Mouse (Mus musculus) myocyte (in vitro differentiated cells): ENCODE data around the gene AI837181. TPM values are rescaled to one million over a fixed set of nuclear protein-coding genes. Genes with fewer than 3 reads are reported as not detected.
A peak's percentile ranks its signal among the peaks of the same experiment; 100 is the strongest.

Experiments used
- H3K27me3 ChIP-seq: one replicate; pipeline ENCODE4 v1.6.1; 2011; ENCODE audit not compliant: control insufficient read depth, insufficient read depth, insufficient read length
- H3K36me3 ChIP-seq: one replicate; pipeline ENCODE4 v1.6.1; 2011; ENCODE audit not compliant: control insufficient read depth, insufficient read depth
- H3K4me2 ChIP-seq: one replicate; pipeline ENCODE4 v1.6.1; 2011; ENCODE audit warnings: low read depth, control low read depth
- H3K4me3 ChIP-seq: one replicate; pipeline ENCODE4 v1.5.1; 2011; ENCODE audit warnings: mild to moderate bottlenecking, control low read depth, moderate library complexity
- H3K79me2 ChIP-seq: one replicate; pipeline ENCODE4 v1.6.1; 2011; ENCODE audit not compliant: control insufficient read depth, insufficient read depth
- H3ac ChIP-seq: one replicate; pipeline ENCODE4 v1.6.1; 2011; ENCODE audit not compliant: control insufficient read depth, insufficient read length
- CEBPB ChIP-seq: IDR thresholded peaks from 2 replicates; pipeline ENCODE4 v1.6.1; 2011; ENCODE audit warnings: mild to moderate bottlenecking, moderate library complexity; ENCODE audit not compliant: poor library complexity, insufficient read depth, severe bottlenecking
- E2F4 ChIP-seq: IDR thresholded peaks from one replicate; pipeline ENCODE4 v1.6.1; 2011; ENCODE audit warnings: mild to moderate bottlenecking, control low read depth, moderate library complexity; ENCODE audit not compliant: insufficient read depth
- MAX ChIP-seq: IDR thresholded peaks from one replicate; pipeline ENCODE4 v1.6.1; 2011; ENCODE audit warnings: low read depth, mild to moderate bottlenecking, control low read depth
- MYOD1 ChIP-seq, 3 experiments: IDR thresholded peaks; one replicate each; pipeline ENCODE4 v1.6.1; 2011; ENCODE audit warnings: control low read depth in 2 of 3, low read depth in 2 of 3, mild to moderate bottlenecking in 2 of 3, moderate library complexity in 1 of 3; ENCODE audit not compliant: insufficient read length in 2 of 3, control insufficient read depth in 1 of 3
- MYOG ChIP-seq, 3 experiments: IDR thresholded peaks; one replicate each; pipeline ENCODE4 v1.6.1; 2011; ENCODE audit warnings: control low read depth in 2 of 3, low read depth in 2 of 3, mild to moderate bottlenecking in 2 of 3; ENCODE audit not compliant: insufficient read length in 2 of 3, control insufficient read depth in 1 of 3, insufficient read depth in 1 of 3
- POLR2A ChIP-seq: IDR thresholded peaks from one replicate; pipeline ENCODE4 v1.6.1; 2011; ENCODE audit warnings: low read depth, mild to moderate bottlenecking, control low read depth, moderate library complexity; ENCODE audit not compliant: insufficient read length
- POLR2AphosphoS2 ChIP-seq: IDR thresholded peaks from one replicate; pipeline ENCODE4 v1.6.1; 2011; ENCODE audit warnings: low read depth, control low read depth; ENCODE audit not compliant: insufficient read length
- REST ChIP-seq: IDR thresholded peaks from one replicate; pipeline ENCODE4 v1.6.1; 2011; ENCODE audit warnings: mild to moderate bottlenecking, control low read depth, moderate library complexity; ENCODE audit not compliant: insufficient read depth, insufficient read length
- SRF ChIP-seq: IDR thresholded peaks from one replicate; pipeline ENCODE4 v1.6.1; 2011; ENCODE audit warnings: low read depth; ENCODE audit not compliant: control insufficient read depth, insufficient read length
- TCF12 ChIP-seq: IDR thresholded peaks from one replicate; pipeline ENCODE4 v1.6.1; 2011; ENCODE audit warnings: mild to moderate bottlenecking, control low read depth; ENCODE audit not compliant: poor library complexity, insufficient read depth, severe bottlenecking
- TCF3 ChIP-seq: IDR thresholded peaks from one replicate; pipeline ENCODE4 v1.6.1; 2011; ENCODE audit warnings: low read depth, control low read depth; ENCODE audit not compliant: insufficient read length
- USF1 ChIP-seq: IDR thresholded peaks from one replicate; pipeline ENCODE4 v1.6.1; 2011; ENCODE audit warnings: low read depth, mild to moderate bottlenecking, control low read depth, moderate library complexity
- polyA plus RNA-seq: library from polyadenylated mRNA; unstranded; fragments of >200 nt; fragmentation: generic; extraction: Trizol; gene quantifications from one replicate; pipeline ENCODE4 v1.2.1, GENCODE M21; 2012; ENCODE audit warnings: missing spikeins

The AI837181 gene
- polyA plus RNA-seq, 1 experiment = 69.9 TPM

GRCm38 (mm10) chr19:5409068-5409467, 15.9 kb upstream of the AI837181 start:
- Histone ChIP-seq H3ac (no peak overlapping the region), H3K4me3 (no peak overlapping the region), H3K27me3 (no peaks in the 10 kb centered on the region), H3K4me2 (no peak overlapping the region), H3K36me3 (no peaks in the 10 kb centered on the region), H3K79me2 (no peaks in the 10 kb centered on the region)
- TF ChIP-seq TCF3 (no peak), MAX (no peak), REST (no peak), MYOD1 (IDR thresholded peaks at IDR 0.05; ENCODE audit: control insufficient read depth in 1 of 3, insufficient read length in 2 of 3, low read depth in 2 of 3) (no peak), SRF (no peak), POLR2AphosphoS2 (no peak), CEBPB (no peak), TCF12 (no peak), MYOG (IDR thresholded peaks at IDR 0.05; ENCODE audit: control insufficient read depth in 1 of 3, insufficient read depth in 1 of 3, insufficient read length in 2 of 3, low read depth in 2 of 3) (no peak), USF1 (no peak), POLR2A (no peak), E2F4 (no peak)

GRCm38 (mm10) chr19:5410641-5411040, 14.3 kb upstream of the AI837181 start:
- H3ac ChIP-seq = no peak overlapping the region
- no peaks in the 10 kb centered on the region for H3K27me3 ChIP-seq
- H3K79me2 ChIP-seq = no peaks in the 10 kb centered on the region
- H3K4me3 ChIP-seq = no peak overlapping the region
- TF ChIP-seq MAX (no peak), POLR2A (no peak), POLR2AphosphoS2 (no peak), CEBPB (no peak), USF1 (no peak), MYOG (IDR thresholded peaks at IDR 0.05; ENCODE audit: control insufficient read depth in 1 of 3, insufficient read depth in 1 of 3, insufficient read length in 2 of 3, low read depth in 2 of 3) (no peak), E2F4 (no peak), MYOD1 (IDR thresholded peaks at IDR 0.05; ENCODE audit: control insufficient read depth in 1 of 3, insufficient read length in 2 of 3, low read depth in 2 of 3) (no peak), REST (no peak), TCF3 (no peak), SRF (no peak), TCF12 (no peak)
- no peaks in the 10 kb centered on the region for H3K36me3 ChIP-seq
- no peak overlapping the region for H3K4me2 ChIP-seq

- Histone ChIP-seq H3K4me2 (peak overlapping the region; percentile 39), H3K27me3 (no peaks in the 10 kb centered on the region), H3K79me2 (no peaks in the 10 kb centered on the region), H3K36me3 (no peaks in the 10 kb centered on the region), H3K4me3 (no peak overlapping the region), H3ac (no peak overlapping the region)
- TF ChIP-seq MYOD1 (IDR thresholded peaks at IDR 0.05; ENCODE audit: control insufficient read depth in 1 of 3, insufficient read length in 2 of 3, low read depth in 2 of 3) = peak in 1 of 3 experiments; percentile 58
- TF ChIP-seq POLR2A = no peak
- TF ChIP-seq MYOG (IDR thresholded peaks at IDR 0.05; ENCODE audit: control insufficient read depth in 1 of 3, insufficient read depth in 1 of 3, insufficient read length in 2 of 3, low read depth in 2 of 3) = peak in 2 of 3 experiments; percentile 35 to 76
- peak; percentile 43 for TF ChIP-seq USF1
- no peak for TF ChIP-seq MAX
Measured at GRCm38 (mm10) chr19:5411961-5412360, 13.0 kb upstream of the AI837181 start.

GRCm38 (mm10) chr19:5413840-5414239, 11.1 kb upstream of the AI837181 start:
- no peaks in the 10 kb centered on the region for H3K36me3 ChIP-seq
- TF ChIP-seq E2F4 (no peak), POLR2A (no peak), POLR2AphosphoS2 (no peak), MYOG (IDR thresholded peaks at IDR 0.05; ENCODE audit: control insufficient read depth in 1 of 3, insufficient read depth in 1 of 3, insufficient read length in 2 of 3, low read depth in 2 of 3) (no peak), TCF12 (no peak), REST (no peak), SRF (no peak), USF1 (no peak), CEBPB (no peak), MAX (no peak), TCF3 (no peak), MYOD1 (IDR thresholded peaks at IDR 0.05; ENCODE audit: control insufficient read depth in 1 of 3, insufficient read length in 2 of 3, low read depth in 2 of 3) (no peak)

GRCm38 (mm10) chr19:5414534-5414957, 10.4 kb upstream of the AI837181 start:
- Histone ChIP-seq H3K36me3 (no peaks in the 10 kb centered on the region), H3K4me3 (no peak overlapping the region), H3ac (no peak overlapping the region), H3K27me3 (no peaks in the 10 kb centered on the region), H3K4me2 (no peak overlapping the region), H3K79me2 (no peaks in the 10 kb centered on the region)
- no peak for TF ChIP-seq MYOG (IDR thresholded peaks at IDR 0.05; ENCODE audit: control insufficient read depth in 1 of 3, insufficient read depth in 1 of 3, insufficient read length in 2 of 3, low read depth in 2 of 3)
- TF ChIP-seq POLR2A = no peak

More at GRCm38 (mm10) chr19:5413840-5414239, 11.1 kb upstream of the AI837181 start:
- H3K4me2 ChIP-seq = no peak overlapping the region
- no peak overlapping the region for H3ac ChIP-seq
- no peak overlapping the region for H3K4me3 ChIP-seq
- no peaks in the 10 kb centered on the region for H3K27me3 ChIP-seq
- no peaks in the 10 kb centered on the region for H3K79me2 ChIP-seq
